Mouse (Mus musculus) thymus, adult 2 months (tissue): ENCODE measurements around the gene Exd2.

Experiments
- CTCF ChIP-seq: fragments of 200-500 bp; IDR thresholded peaks from 2 replicates; pipeline ENCODE4 v1.5.1; 2012; ENCODE audit warnings: mild to moderate bottlenecking, control low read depth, low read length, moderate library complexity, borderline replicate concordance; ENCODE audit not compliant: control insufficient read depth, poor library complexity, insufficient read depth; ENCODE audit errors: extremely low read depth
- POLR2A ChIP-seq: fragments of 200-500 bp; IDR thresholded peaks from 2 replicates; pipeline ENCODE4 v1.6.1; 2012; ENCODE audit warnings: mild to moderate bottlenecking, low read length, control low read depth, moderate library complexity; ENCODE audit not compliant: control insufficient read depth, poor library complexity, insufficient read depth; ENCODE audit errors: extremely low read depth

DNA sequence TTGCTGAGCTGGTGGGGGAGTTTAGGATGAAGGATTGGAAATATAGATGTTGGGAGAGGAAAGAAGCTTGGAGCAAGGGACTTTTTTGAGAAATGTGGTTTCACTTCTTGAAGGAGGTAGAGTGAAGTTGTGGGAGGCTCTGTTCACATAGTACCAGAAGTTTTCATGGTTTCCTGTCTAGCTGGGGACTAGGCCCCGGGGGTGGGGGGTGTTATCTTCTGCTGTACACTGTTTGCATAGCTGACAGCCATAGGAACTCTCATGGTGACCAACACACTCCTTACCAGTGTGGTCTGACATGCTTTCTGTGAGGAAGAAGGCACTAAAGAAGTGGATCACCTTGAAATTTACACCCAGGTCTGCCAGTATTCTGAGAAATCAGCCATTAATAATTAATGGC is 32.8 kb downstream of the Exd2 start:
- TF ChIP-seq CTCF, result no peak
- no peak for TF ChIP-seq POLR2A
